Comparison of ENCODE assay signal across 8 mouse cellular contexts in genomic region chr11:116592428-116592827, GRCm38 (mm10). TPM values are rescaled to one million over a fixed set of nuclear protein-coding genes. Genes with fewer than 3 reads are reported as not detected.
A peak's percentile ranks its signal among the peaks of the same experiment; 100 is the strongest.
DNase-seq lines count a peak whose midpoint lies in the region; ATAC-seq and TF ChIP-seq lines count a peak whose summit lies in the region.

No protein-coding gene starts in this region.

- peak; percentile 94 for TF ChIP-seq EP300 in heart, adult 2 months (IDR thresholded peaks at IDR 0.05; ENCODE audit: insufficient read depth, low read depth, low read length)

- H3K4me3 ChIP-seq in embryonic facial prominence, embryonic 12.5 days = no peak overlapping the region
- H3K4me3 ChIP-seq in heart, adult 2 months = no peak overlapping the region
- H3K4me3 ChIP-seq in kidney, adult 2 months (ENCODE audit: insufficient read depth, low read depth, low read length) = no peak overlapping the region
- H3K4me3 ChIP-seq in limb, embryonic 11.5 days (ENCODE audit: low read depth, low read length) = no peak overlapping the region
- H3K4me3 ChIP-seq in midbrain, embryonic 15.5 days = no peak overlapping the region
- no peak overlapping the region for H3K4me3 ChIP-seq in spleen, adult 2 months (ENCODE audit: extremely low read depth, insufficient read depth, insufficient read length)

- H3K27me3 ChIP-seq in embryonic facial prominence, embryonic 12.5 days = 0 out of 2 replicates have a peak, but pooled peaks cover 3% of the 10 kb centered on the region
- H3K27me3 ChIP-seq in heart, adult 2 months (ENCODE audit: control insufficient read depth, insufficient read depth, low read length) = no peaks in the 10 kb centered on the region
- no peaks in the 10 kb centered on the region for H3K27me3 ChIP-seq in kidney, adult 2 months (replicated peaks; ENCODE audit: control insufficient read depth, insufficient read depth, low read length)
- no peaks in the 10 kb centered on the region for H3K27me3 ChIP-seq in limb, embryonic 11.5 days (ENCODE audit: control insufficient read depth, insufficient read depth, low read length)
- H3K27me3 ChIP-seq in midbrain, embryonic 15.5 days (replicated peaks) = 0 out of 2 replicates have a peak, but pooled peaks cover 3% of the 10 kb centered on the region
- H3K27me3 ChIP-seq in spleen, adult 2 months (ENCODE audit: control insufficient read depth, insufficient read depth, low read length) = no peaks in the 10 kb centered on the region

- ATAC-seq in embryonic facial prominence, embryonic 12.5 days (ENCODE audit: insufficient number of reproducible peaks, insufficient read depth, low FRiP score, low TSS enrichment) = peak; percentile 42; the same call in 1 of the 2 replicates
- peak; percentile 65; the same call in 1 of the 2 replicates for ATAC-seq in limb, embryonic 11.5 days (ENCODE audit: insufficient number of reproducible peaks, low FRiP score, low TSS enrichment, low read depth)
- ATAC-seq in midbrain, embryonic 15.5 days (replicated peaks) = peak; percentile 53; the same call in 1 of the 2 replicates

- TF ChIP-seq CTCF in heart, adult 2 months (IDR thresholded peaks at IDR 0.05) = peak; percentile 99
- peak; percentile 99; the same call in 1 of the 2 replicates for TF ChIP-seq CTCF in kidney, adult 2 months (conservative IDR thresholded peaks at IDR 0.05; ENCODE audit: insufficient read depth, insufficient read length, low read depth, low read length)
- peak; percentile 93; the same call in 1 of the 2 replicates for TF ChIP-seq CTCF in spleen, adult 2 months (IDR thresholded peaks at IDR 0.05; ENCODE audit: extremely low read depth, insufficient read depth, insufficient read length, insufficient replicate concordance)

- no peaks in the 10 kb centered on the region for H3K79me2 ChIP-seq in heart, adult 2 months (replicated peaks; ENCODE audit: control insufficient read depth, insufficient read depth, low read length)

- peaks cover 16% of the 10 kb centered on the region for H3K4me1 ChIP-seq in embryonic facial prominence, embryonic 12.5 days
- no peaks in the 10 kb centered on the region; the same call in 1 of the 2 replicates for H3K4me1 ChIP-seq in heart, adult 2 months (ENCODE audit: control insufficient read depth, insufficient read depth, low read length)
- no peaks in the 10 kb centered on the region for H3K4me1 ChIP-seq in kidney, adult 2 months (ENCODE audit: control insufficient read depth, insufficient read depth, low read length)
- H3K4me1 ChIP-seq in limb, embryonic 11.5 days (ENCODE audit: control insufficient read depth, insufficient read depth, low read length) = no peaks in the 10 kb centered on the region
- peaks cover 18% of the 10 kb centered on the region for H3K4me1 ChIP-seq in midbrain, embryonic 15.5 days
- peaks cover 2% of the 10 kb centered on the region; the same call in 1 of the 2 replicates for H3K4me1 ChIP-seq in spleen, adult 2 months (ENCODE audit: control insufficient read depth, insufficient read depth, insufficient read length)

- peak; percentile 81 for DNase-seq in 3134 (ENCODE audit: extremely low read depth, insufficient read length, low spot score)
- peak; percentile 92 for DNase-seq in adrenal gland, postnatal 25 days
- DNase-seq in heart, adult 2 months = peak; percentile 89 to 98
- DNase-seq in kidney, adult 2 months = peak; percentile 96
- peak; percentile 99 for DNase-seq in limb, embryonic 11.5 days (ENCODE audit: low spot score)
- peak; percentile 63 to 87 for DNase-seq in spleen, adult 2 months (ENCODE audit: low read depth in 1 of 2, low spot score in 2 of 2)

- no peak overlapping the region for H3K9ac ChIP-seq in embryonic facial prominence, embryonic 12.5 days
- no peak overlapping the region for H3K9ac ChIP-seq in heart, adult 2 months (ENCODE audit: low read depth, low read length)
- no peak overlapping the region for H3K9ac ChIP-seq in limb, embryonic 11.5 days (ENCODE audit: low read length)
- no peak overlapping the region for H3K9ac ChIP-seq in midbrain, embryonic 15.5 days

- no peaks in the 10 kb centered on the region for H3K9me3 ChIP-seq in embryonic facial prominence, embryonic 12.5 days
- H3K9me3 ChIP-seq in limb, embryonic 11.5 days (ENCODE audit: control insufficient read depth, low read length) = no peaks in the 10 kb centered on the region
- H3K9me3 ChIP-seq in midbrain, embryonic 15.5 days = no peaks in the 10 kb centered on the region

- no peak for TF ChIP-seq POLR2A in heart, adult 2 months (IDR thresholded peaks at IDR 0.05; ENCODE audit: insufficient read depth, low read depth, low read length)
- no peak for TF ChIP-seq POLR2A in kidney, adult 2 months (IDR thresholded peaks at IDR 0.05; ENCODE audit: low read depth, low read length)
- TF ChIP-seq POLR2A in spleen, adult 2 months (IDR thresholded peaks at IDR 0.05; ENCODE audit: low read depth, low read length) = no peak

- no peak overlapping the region for H3K4me2 ChIP-seq in embryonic facial prominence, embryonic 12.5 days (replicated peaks)
- H3K4me2 ChIP-seq in limb, embryonic 11.5 days (ENCODE audit: low read depth, severe bottlenecking) = no peak overlapping the region
- no peak overlapping the region for H3K4me2 ChIP-seq in midbrain, embryonic 15.5 days

- no peak overlapping the region for H3K27ac ChIP-seq in embryonic facial prominence, embryonic 12.5 days
- no peak overlapping the region for H3K27ac ChIP-seq in heart, adult 2 months
- no peak overlapping the region for H3K27ac ChIP-seq in kidney, adult 2 months (ENCODE audit: insufficient read depth, low read depth, low read length)
- no peak overlapping the region; the same call in 1 of the 2 replicates for H3K27ac ChIP-seq in limb, embryonic 11.5 days (replicated peaks; ENCODE audit: low read depth, low read length)
- 0 out of 2 replicates have a peak overlapping the region, but pooled peaks have one; percentile 42 for H3K27ac ChIP-seq in midbrain, embryonic 15.5 days
- no peak overlapping the region for H3K27ac ChIP-seq in spleen, adult 2 months (ENCODE audit: insufficient read depth, low read length)

- H3K36me3 ChIP-seq in embryonic facial prominence, embryonic 12.5 days = no peaks in the 10 kb centered on the region
- H3K36me3 ChIP-seq in heart, adult 2 months (ENCODE audit: control insufficient read depth, insufficient read depth, low read length) = no peaks in the 10 kb centered on the region
- H3K36me3 ChIP-seq in kidney, adult 2 months (ENCODE audit: control insufficient read depth, insufficient read depth, low read length) = no peaks in the 10 kb centered on the region
- H3K36me3 ChIP-seq in limb, embryonic 11.5 days (ENCODE audit: control insufficient read depth, insufficient read depth, low read length) = no peaks in the 10 kb centered on the region
- H3K36me3 ChIP-seq in midbrain, embryonic 15.5 days (replicated peaks) = no peaks in the 10 kb centered on the region
- H3K36me3 ChIP-seq in spleen, adult 2 months (ENCODE audit: control insufficient read depth, insufficient read depth, low read length) = 0 out of 2 replicates have a peak, but pooled peaks cover 3% of the 10 kb centered on the region

- intact Hi-C loops in heart, adult 2 months (cut with DNase I) = no loop called here

RNA-seq across cellular contexts. Expression of gene Aanat, which starts 6.2 kb away (rescaled TPM):
- not detected in 2 replicates for total RNA-seq in adrenal gland, postnatal 25 days (2021)
- not detected in 2 replicates for polyA plus RNA-seq in embryonic facial prominence, embryonic 12.5 days (2016; fragmentation: Nextera tagmentation; extraction: Ambion mirVana)
- total RNA-seq in heart, adult 2 months (2021) = not detected
- not detected in 2 replicates for polyA plus RNA-seq in heart, adult 2 months (2012; rRNA removed)
- not detected in 2 replicates for polyA plus RNA-seq in kidney, adult 2 months (2012; rRNA removed)
- 0.28 TPM in 1 of 2 replicates, not detected in the other for polyA plus RNA-seq in limb, embryonic 11.5 days (2014; fragmentation: Nextera tagmentation; extraction: Ambion mirVana)
- 0.33 and 0.45 TPM in 2 replicates for polyA plus RNA-seq in midbrain, embryonic 15.5 days (2015; fragmentation: Nextera tagmentation; extraction: Ambion mirVana)
- polyA plus RNA-seq in spleen, adult 2 months (2012; rRNA removed) = not detected in 2 replicates

RNA-seq across cellular contexts. Expression of gene Ube2o, which starts 11.2 kb away (rescaled TPM):
- 32.7 and 34.1 TPM in 2 replicates for total RNA-seq in adrenal gland, postnatal 25 days (2021)
- 19.9 and 26.4 TPM in 2 replicates for polyA plus RNA-seq in embryonic facial prominence, embryonic 12.5 days (2016; fragmentation: Nextera tagmentation; extraction: Ambion mirVana)
- total RNA-seq in heart, adult 2 months (2021) = 10 to 100 TPM; 24.8 to 36.3 TPM
- polyA plus RNA-seq in heart, adult 2 months (2012; rRNA removed) = 22.6 and 26.4 TPM in 2 replicates
- 10.3 and 10.8 TPM in 2 replicates for polyA plus RNA-seq in kidney, adult 2 months (2012; rRNA removed)
- 19.4 and 24.1 TPM in 2 replicates for polyA plus RNA-seq in limb, embryonic 11.5 days (2014; fragmentation: Nextera tagmentation; extraction: Ambion mirVana)
- polyA plus RNA-seq in midbrain, embryonic 15.5 days (2015; fragmentation: Nextera tagmentation; extraction: Ambion mirVana) = 31.4 and 36.6 TPM in 2 replicates
- 42.3 and 77.3 TPM in 2 replicates for polyA plus RNA-seq in spleen, adult 2 months (2012; rRNA removed)

RNA-seq across cellular contexts. Expression of gene Rhbdf2, which starts 34.4 kb away (rescaled TPM):
- total RNA-seq in adrenal gland, postnatal 25 days (2021) = 17.7 and 24.6 TPM in 2 replicates
- polyA plus RNA-seq in embryonic facial prominence, embryonic 12.5 days (2016; fragmentation: Nextera tagmentation; extraction: Ambion mirVana) = 4.5 and 4.7 TPM in 2 replicates
- 10 to 100 TPM; 10.8 to 11.2 TPM for total RNA-seq in heart, adult 2 months (2021)
- polyA plus RNA-seq in heart, adult 2 months (2012; rRNA removed) = 19.2 and 22.3 TPM in 2 replicates
- 18.0 and 19.1 TPM in 2 replicates for polyA plus RNA-seq in kidney, adult 2 months (2012; rRNA removed)
- polyA plus RNA-seq in limb, embryonic 11.5 days (2014; fragmentation: Nextera tagmentation; extraction: Ambion mirVana) = 3.1 and 3.9 TPM in 2 replicates
- 0.83 TPM in 2 replicates for polyA plus RNA-seq in midbrain, embryonic 15.5 days (2015; fragmentation: Nextera tagmentation; extraction: Ambion mirVana)
- 84.5 and 91.2 TPM in 2 replicates for polyA plus RNA-seq in spleen, adult 2 months (2012; rRNA removed)
